Mouse (Mus musculus) intestine, embryonic 14.5 days (tissue): ENCODE measurements around the gene Lrrk2. TPM values are rescaled to one million over a fixed set of nuclear protein-coding genes. Genes with fewer than 3 reads are reported as not detected.

Source experiments
- ATAC-seq: fragments of 200-750 bp; cut with Nextera tagmentation; replicated peaks from 2 replicates; pipeline ENCODE4 v1.8.0; 2017; ENCODE audit warnings: low read depth, moderate number of reproducible peaks, moderate TSS enrichment, moderate library complexity; ENCODE audit not compliant: low FRiP score, low TSS enrichment
- DNase-seq: peaks from one replicate; pipeline ENCODE4 v3.0.0-alpha.2; 2018; ENCODE audit warnings: low spot score
- H3K27ac ChIP-seq: fragments of 300-500 bp; sonication (generic); 2 replicates; pipeline ENCODE4 v1.5.1; 2014; ENCODE audit warnings: low read depth, mild to moderate bottlenecking, control low read depth
- H3K27me3 ChIP-seq: fragments of 300-500 bp; sonication (generic); replicated peaks from 2 replicates; pipeline ENCODE4 v1.6.1; 2014; ENCODE audit warnings: low read length, control low read depth; ENCODE audit not compliant: control insufficient read depth, insufficient read depth
- H3K36me3 ChIP-seq: fragments of 300-500 bp; sonication (generic); 2 replicates; pipeline ENCODE4 v1.6.1; 2014; ENCODE audit warnings: low read length, control low read depth; ENCODE audit not compliant: control insufficient read depth, insufficient read depth
- H3K4me1 ChIP-seq: fragments of 300-500 bp; sonication (generic); replicated peaks from 2 replicates; pipeline ENCODE4 v1.6.1; 2014; ENCODE audit warnings: low read length, control low read depth, mixed read lengths; ENCODE audit not compliant: control insufficient read depth, insufficient read depth
- H3K4me2 ChIP-seq: fragments of 300-500 bp; sonication (generic); 2 replicates; pipeline ENCODE4 v1.6.1; 2014; ENCODE audit warnings: low read length
- H3K4me3 ChIP-seq: fragments of 300-500 bp; sonication (generic); 2 replicates; pipeline ENCODE4 v1.5.1; 2014; ENCODE audit warnings: low read depth, low read length, control low read depth, mixed read lengths
- H3K9ac ChIP-seq: fragments of 300-500 bp; sonication (generic); 2 replicates; pipeline ENCODE4 v1.6.1; 2014; ENCODE audit warnings: mild to moderate bottlenecking, low read length
- H3K9me3 ChIP-seq: fragments of 300-500 bp; sonication (generic); 2 replicates; pipeline ENCODE4 v1.6.1; 2016; ENCODE audit warnings: low read length, control low read depth; ENCODE audit not compliant: control insufficient read depth
- WGBS: fragments of 180-500 bp; shearing (Covaris S2); extraction: QIAGEN DNeasy Blood & Tissue Kit; methylation state at CpG from one replicate; pipeline ENCODE4 v1.1.7; 2014; 5-methylcytosine and 5-hydroxymethylcytosine counted together
- polyA plus RNA-seq: library from polyadenylated mRNA; unstranded; fragments of >200 nt; fragmentation: Nextera tagmentation; extraction: Ambion mirVana; gene quantifications from 2 replicates; pipeline ENCODE4 v1.2.1, GENCODE M21; 2014

Gene Lrrk2
- polyA plus RNA-seq, 1 experiment from 2014 or later, result 3.4 TPM

GRCm38 (mm10) chr15:91665530-91665929 is 7.4 kb upstream of the Lrrk2 start:
- ATAC-seq, result no peak
- Histone ChIP-seq H3K4me2 (no peak overlapping the region), H3K27ac (no peak overlapping the region), H3K9ac (no peak overlapping the region), H3K27me3 (no peaks in the 10 kb centered on the region), H3K36me3 (no peaks in the 10 kb centered on the region), H3K4me1 (no peaks in the 10 kb centered on the region), H3K9me3 (no peaks in the 10 kb centered on the region), H3K4me3 (no peak overlapping the region)
- 89% methylated on average over 6 of the region's 6 CpGs for WGBS
- DNase-seq, result no peak

- 78% methylated on average over 2 of the region's 2 CpGs for WGBS
- Histone ChIP-seq H3K27me3 (no peaks in the 10 kb centered on the region), H3K36me3 (no peaks in the 10 kb centered on the region), H3K9ac (no peak overlapping the region), H3K27ac (no peak overlapping the region), H3K4me1 (peaks cover 4% of the 10 kb centered on the region; the same call in 1 of the 2 replicates), H3K9me3 (no peaks in the 10 kb centered on the region), H3K4me3 (no peak overlapping the region), H3K4me2 (no peak overlapping the region)
- ATAC-seq, result no peak
- no peak for DNase-seq
Measured at GRCm38 (mm10) chr15:91671216-91671615, 1.8 kb upstream of the Lrrk2 start.

GRCm38 (mm10) chr15:91671987-91672386 is 988 bp upstream of the Lrrk2 start:
- no peaks in the 10 kb centered on the region for H3K27me3 ChIP-seq
- DNase-seq, result no peak
- no peak overlapping the region for H3K4me3 ChIP-seq
- H3K4me2 ChIP-seq, result no peak overlapping the region
- no peak overlapping the region for H3K27ac ChIP-seq
- WGBS, result 71% methylated on average over 5 of the region's 5 CpGs
- H3K9ac ChIP-seq, result no peak overlapping the region
- peaks cover 4% of the 10 kb centered on the region; the same call in 1 of the 2 replicates for H3K4me1 ChIP-seq
- no peak for ATAC-seq
- no peaks in the 10 kb centered on the region for H3K36me3 ChIP-seq
- H3K9me3 ChIP-seq, result no peaks in the 10 kb centered on the region

GRCm38 (mm10) chr15:91673569-91673905 is 562 bp downstream of the Lrrk2 start:
- ATAC-seq, result 0 out of 2 replicates have a peak, but pooled peaks have one; percentile 17
- Histone ChIP-seq H3K9ac (peak overlapping the region; percentile 60), H3K4me2 (peak overlapping the region; percentile 63), H3K27me3 (no peaks in the 10 kb centered on the region), H3K4me3 (peak overlapping the region; percentile 55), H3K27ac (no peak overlapping the region), H3K36me3 (no peaks in the 10 kb centered on the region), H3K4me1 (peaks cover 4% of the 10 kb centered on the region; the same call in 1 of the 2 replicates), H3K9me3 (no peaks in the 10 kb centered on the region)
- WGBS, result 27% methylated on average over 5 of the region's 5 CpGs
- peak; percentile 52 for DNase-seq

GRCm38 (mm10) chr15:91680116-91680515 is 7.1 kb downstream of the Lrrk2 start:
- Histone ChIP-seq H3K27me3 (no peaks in the 10 kb centered on the region), H3K4me1 (no peaks in the 10 kb centered on the region)
- DNase-seq, result no peak

GRCm38 (mm10) chr15:91685880-91686563 is 13.0 kb downstream of the Lrrk2 start:
- Histone ChIP-seq H3K9ac (no peak overlapping the region), H3K27ac (no peak overlapping the region), H3K36me3 (no peaks in the 10 kb centered on the region), H3K4me3 (no peak overlapping the region), H3K9me3 (no peaks in the 10 kb centered on the region), H3K27me3 (no peaks in the 10 kb centered on the region), H3K4me2 (no peak overlapping the region), H3K4me1 (no peaks in the 10 kb centered on the region)
- 76% methylated on average over 7 of the region's 7 CpGs for WGBS
- no peak for ATAC-seq
- DNase-seq, result no peak

More at GRCm38 (mm10) chr15:91680116-91680515, 7.1 kb downstream of the Lrrk2 start:
- Histone ChIP-seq H3K9ac (no peak overlapping the region), H3K4me2 (no peak overlapping the region), H3K9me3 (no peaks in the 10 kb centered on the region), H3K4me3 (no peak overlapping the region), H3K36me3 (no peaks in the 10 kb centered on the region), H3K27ac (no peak overlapping the region)
- WGBS, result 81% methylated on average over 2 of the region's 2 CpGs
- ATAC-seq, result no peak

GRCm38 (mm10) chr15:91690648-91691047 is 17.7 kb downstream of the Lrrk2 start:
- Histone ChIP-seq H3K27me3 (no peaks in the 10 kb centered on the region), H3K36me3 (no peaks in the 10 kb centered on the region), H3K4me2 (no peak overlapping the region), H3K27ac (no peak overlapping the region), H3K9me3 (no peaks in the 10 kb centered on the region), H3K9ac (no peak overlapping the region), H3K4me1 (no peaks in the 10 kb centered on the region), H3K4me3 (no peak overlapping the region)
- ATAC-seq (no peak), DNase-seq (no peak)
- WGBS, result 80% methylated on average over 9 of the region's 9 CpGs

GRCm38 (mm10) chr15:91693051-91693450 is 20.1 kb downstream of the Lrrk2 start:
- Histone ChIP-seq H3K27me3 (no peaks in the 10 kb centered on the region), H3K9ac (no peak overlapping the region), H3K4me2 (no peak overlapping the region), H3K27ac (no peak overlapping the region), H3K36me3 (no peaks in the 10 kb centered on the region), H3K4me3 (no peak overlapping the region), H3K9me3 (no peaks in the 10 kb centered on the region), H3K4me1 (no peaks in the 10 kb centered on the region)
- WGBS, result 76% methylated on average over 1 of the region's 1 CpGs
- DNase-seq (no peak), ATAC-seq (no peak)

- H3K4me3 ChIP-seq, result no peak overlapping the region
- H3K27ac ChIP-seq, result no peak overlapping the region
- no peaks in the 10 kb centered on the region for H3K4me1 ChIP-seq
- WGBS, result 91% methylated on average over 2 of the region's 2 CpGs
- ATAC-seq, result no peak
- no peak overlapping the region for H3K4me2 ChIP-seq
- H3K9ac ChIP-seq, result no peak overlapping the region
- no peaks in the 10 kb centered on the region for H3K27me3 ChIP-seq
- no peaks in the 10 kb centered on the region for H3K9me3 ChIP-seq
- DNase-seq, result no peak
- H3K36me3 ChIP-seq, result no peaks in the 10 kb centered on the region
Measured at GRCm38 (mm10) chr15:91693856-91694255, 20.9 kb downstream of the Lrrk2 start.
